Mouse (Mus musculus): ENCODE results near the gene Fcrlb.

The Fcrlb gene

DNA sequence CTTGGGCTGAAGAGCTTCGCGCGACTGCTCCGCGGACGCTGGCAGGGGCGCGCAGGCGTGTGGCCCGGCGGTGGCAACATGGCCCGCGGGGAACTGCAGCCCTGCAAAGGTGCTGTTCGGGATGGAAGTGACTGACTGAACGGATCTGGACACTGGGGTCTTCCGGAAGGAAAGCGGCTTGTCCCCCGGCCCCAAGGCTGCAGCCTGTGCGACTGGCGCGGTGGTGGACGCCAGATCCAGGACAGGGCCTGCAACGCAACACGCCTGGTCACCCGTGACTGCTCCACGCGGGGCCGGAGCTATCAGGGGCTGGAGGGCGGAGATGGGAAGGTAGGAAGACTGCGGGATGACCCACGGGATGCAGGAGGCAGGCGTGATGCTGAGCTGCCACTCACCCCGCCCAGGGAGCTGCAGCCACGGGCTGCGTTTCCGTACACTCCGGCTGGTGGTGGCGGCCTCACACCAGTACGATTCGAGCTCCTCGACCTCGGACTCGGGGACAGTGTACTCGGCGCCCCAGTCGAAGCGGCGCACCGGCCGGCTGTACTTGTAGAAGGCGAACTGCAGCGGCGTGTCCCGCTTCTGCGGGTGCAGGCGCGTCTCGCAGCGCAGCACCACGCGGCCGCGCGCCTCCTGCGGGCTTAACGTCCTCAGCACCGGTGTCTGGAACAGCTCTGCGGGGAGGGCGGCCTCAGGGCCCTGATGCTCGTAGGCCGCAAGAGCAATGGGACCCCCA lies 5.1 kb downstream of the Fcrlb start:
- DNase-seq (ENCODE audit: low read depth) = no peak

DNA sequence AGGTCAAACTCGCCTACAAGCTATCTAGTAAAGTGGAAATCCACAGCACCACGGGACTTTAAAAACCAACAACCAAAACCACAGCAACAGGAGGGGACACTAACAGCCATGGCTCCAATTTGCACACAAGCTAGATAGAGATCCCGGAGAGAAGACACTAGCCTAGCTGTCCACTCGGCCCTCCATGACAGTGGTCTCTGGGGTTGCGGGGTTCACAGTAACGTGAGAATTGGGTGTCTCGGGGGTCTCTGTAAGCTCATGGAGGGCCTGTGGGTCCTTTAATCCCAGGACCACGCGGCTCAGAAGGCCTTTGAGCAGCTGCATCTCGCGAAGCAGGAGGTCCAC lies 5.7 kb downstream of the Fcrlb start:
- DNase-seq (ENCODE audit: low read depth) = no peak

DNA sequence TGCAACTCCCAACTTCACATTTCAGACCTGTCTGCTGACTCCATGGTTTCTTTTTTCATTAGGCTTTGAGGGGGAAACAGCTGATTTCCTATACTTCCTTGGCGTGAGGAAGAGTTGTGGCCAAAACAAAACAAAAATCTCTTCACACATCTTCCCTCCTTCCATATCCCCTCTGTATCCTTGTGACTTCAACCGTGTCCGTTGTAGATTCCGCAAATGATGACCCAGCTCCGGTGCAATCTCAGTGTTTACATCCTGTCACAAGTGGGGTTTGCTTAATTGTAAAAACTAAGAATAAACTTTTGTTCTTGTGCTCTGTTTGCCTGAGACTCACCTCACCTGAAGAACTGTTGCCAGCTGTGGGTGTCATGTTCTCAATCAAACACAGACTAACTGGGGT lies 9.3 kb downstream of the Fcrlb start:
- no peak for DNase-seq (ENCODE audit: low read depth)

DNA sequence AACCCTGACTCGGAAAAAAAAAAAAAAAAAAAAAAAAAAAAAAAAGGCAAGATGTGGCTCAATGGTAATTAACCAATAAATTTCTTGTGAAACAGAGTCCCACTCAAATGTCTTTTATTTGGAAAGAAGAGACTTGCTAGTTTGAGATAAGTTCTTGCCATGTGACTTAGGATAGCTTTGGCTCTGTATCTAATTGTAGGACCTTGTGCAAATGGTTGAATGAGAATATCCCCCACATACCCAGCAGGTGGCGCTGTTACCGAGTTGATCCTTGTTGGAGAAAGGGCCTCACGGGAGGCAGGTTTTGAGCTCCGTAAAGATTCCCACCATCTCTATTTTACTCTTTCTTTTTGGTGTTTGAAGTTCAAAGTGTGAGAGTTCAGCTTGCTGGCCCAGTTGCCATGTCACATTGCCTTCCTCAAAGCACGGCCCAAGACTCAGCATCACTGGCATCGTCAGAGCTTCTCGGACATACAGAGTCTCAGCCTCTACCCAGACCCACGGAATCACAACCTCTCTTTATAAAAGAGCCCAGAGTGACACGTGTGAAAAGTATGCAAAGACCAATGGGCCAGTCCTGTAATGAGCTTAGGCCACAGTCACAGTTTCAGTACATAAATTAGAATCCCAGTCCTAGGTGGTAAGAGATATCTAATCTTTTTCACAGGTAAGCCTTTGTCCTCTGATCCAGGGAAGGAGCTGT lies 11.1 kb downstream of the Fcrlb start:
- DNase-seq (ENCODE audit: low read depth) = peak; percentile 87

DNA sequence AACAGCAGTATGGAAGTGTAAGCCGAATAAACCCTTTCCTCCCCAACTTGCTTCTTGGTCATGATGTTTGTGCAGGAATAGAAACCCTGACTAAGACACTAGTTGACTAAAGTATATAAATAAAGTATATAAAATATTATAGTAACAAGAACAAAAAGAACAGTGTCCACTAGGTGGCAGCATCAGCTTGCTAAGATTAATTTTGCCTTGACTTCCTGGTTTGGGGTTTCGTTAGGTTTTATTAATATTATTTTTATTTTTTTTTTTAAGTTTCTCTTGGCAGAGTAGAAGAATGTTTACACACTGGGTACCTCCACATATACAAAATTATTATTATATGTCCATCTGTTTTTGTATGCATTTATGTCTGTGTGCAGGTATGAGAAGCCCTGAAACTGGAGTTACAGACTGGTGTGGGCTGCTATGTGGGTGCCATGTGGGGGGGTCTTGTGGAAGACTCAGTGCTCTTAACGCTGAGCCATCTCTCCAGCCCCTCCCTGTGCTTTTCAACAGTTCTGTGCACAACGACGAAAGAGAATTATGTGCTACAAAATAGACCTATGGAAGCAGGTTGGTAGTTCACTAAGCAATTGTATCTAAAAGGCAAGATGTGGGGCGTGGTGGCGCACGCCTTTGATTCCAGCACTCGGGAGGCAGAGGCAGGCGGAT lies 11.8 kb downstream of the Fcrlb start:
- peak; percentile 83 for DNase-seq (ENCODE audit: low read depth)

DNA sequence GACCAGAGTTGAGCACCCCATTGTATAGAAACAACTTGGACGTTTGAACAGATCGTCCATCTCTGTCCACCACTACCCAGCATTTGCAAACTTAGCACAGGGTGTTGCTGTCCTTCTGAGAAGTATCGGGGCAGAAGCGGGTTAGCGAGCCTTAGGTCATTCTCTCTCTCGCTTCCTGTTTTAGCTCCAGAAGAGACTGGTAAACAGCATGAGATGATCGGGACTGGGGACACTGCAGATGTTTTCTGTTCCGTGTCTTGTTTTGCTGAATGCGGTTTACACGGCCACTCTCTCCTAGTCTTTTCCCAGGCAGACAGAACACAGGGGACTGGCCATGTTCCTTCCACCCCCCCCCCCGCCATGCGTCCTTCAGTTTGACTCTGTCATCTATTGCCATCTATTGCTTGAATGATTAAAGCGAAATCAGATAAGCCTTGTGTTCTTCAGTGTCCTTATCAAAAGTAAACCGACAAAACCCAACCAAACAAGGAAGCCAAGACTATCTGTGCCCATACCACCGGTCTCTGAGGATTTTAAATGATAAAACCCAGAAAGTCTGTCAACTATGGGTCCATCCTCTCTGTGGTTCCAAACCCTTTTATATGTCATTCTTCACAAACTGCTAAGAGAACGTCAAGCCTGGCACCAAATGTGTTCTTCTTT lies 14.2 kb downstream of the Fcrlb start:
- DNase-seq (ENCODE audit: low read depth) = no peak

DNA sequence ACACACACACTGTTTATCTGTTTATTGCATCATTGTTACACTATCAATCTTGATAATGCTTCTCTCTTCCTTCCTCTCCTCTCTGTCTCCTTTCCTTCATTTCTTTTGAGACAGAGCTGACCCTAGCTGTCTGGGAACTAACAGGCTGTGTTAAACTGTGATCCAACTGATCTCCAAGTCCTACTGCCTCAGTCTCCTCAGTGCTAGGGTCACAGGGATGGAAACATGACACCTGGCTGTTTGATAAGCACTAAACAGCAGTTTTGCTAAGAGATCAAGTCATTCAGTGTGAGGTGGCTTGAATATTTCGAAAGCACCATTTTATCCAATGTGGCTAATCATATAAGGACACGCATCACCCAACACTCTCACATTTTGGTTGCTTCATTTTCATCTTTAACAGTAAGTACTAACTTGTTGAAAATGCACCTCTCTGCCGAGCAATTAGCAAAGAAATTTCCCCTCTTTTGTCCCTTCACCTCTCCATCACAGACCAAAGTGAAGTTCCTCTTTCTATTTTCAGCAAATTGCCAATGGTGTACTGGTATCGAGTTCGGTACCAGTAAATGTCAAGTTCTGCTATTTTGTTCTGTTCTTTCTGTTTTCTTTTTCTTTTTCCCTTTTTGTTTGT lies 16.0 kb downstream of the Fcrlb start:
- DNase-seq (ENCODE audit: low read depth) = no peak

DNA sequence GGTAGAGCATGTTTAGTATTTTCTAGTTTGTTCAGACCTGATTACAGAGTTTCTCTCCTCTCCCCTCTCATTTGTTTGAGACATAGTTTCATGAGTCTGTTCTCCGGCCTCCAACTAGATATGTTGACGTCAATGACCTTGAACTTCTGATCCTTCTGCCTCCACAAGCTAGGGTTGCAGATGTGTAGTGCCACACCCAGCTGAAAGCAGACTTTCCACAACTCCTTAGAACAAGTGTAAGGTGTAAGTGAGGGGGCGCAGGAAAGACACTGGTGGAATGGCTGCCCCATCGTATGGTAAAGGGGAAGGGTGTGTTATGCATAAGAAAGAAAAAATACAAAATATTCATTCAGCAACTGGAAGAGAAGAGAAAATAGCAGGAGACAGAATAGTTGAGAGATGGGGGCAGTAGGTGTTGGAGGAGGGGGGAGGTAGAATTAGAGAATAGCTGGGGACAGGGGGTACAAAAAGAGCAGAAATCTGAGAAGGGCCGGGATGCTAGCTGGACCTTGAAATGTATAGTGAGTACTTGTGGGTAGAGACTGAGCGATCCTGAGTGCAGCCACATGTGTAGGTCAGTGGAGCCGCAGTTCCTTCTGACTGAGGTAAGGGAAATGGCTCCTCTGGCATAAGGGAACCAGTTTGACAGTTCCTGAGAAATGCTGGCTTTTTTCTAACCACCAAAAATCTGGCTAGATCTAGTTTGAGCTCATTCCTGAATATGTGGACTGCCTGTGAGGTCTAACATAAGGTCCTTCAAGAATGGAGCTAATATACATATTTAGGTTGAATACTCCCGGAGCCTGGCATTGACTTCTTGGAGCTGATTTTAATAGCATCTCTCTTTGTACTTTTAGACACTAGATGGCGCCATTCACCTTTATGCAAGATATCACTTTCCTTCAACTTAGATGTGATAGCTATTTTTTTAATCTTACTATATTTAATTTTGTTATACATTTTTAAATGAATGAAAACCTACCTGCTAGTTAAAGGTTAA lies 17.8 kb downstream of the Fcrlb start:
- peak; percentile 77 for DNase-seq (ENCODE audit: low read depth)

DNA sequence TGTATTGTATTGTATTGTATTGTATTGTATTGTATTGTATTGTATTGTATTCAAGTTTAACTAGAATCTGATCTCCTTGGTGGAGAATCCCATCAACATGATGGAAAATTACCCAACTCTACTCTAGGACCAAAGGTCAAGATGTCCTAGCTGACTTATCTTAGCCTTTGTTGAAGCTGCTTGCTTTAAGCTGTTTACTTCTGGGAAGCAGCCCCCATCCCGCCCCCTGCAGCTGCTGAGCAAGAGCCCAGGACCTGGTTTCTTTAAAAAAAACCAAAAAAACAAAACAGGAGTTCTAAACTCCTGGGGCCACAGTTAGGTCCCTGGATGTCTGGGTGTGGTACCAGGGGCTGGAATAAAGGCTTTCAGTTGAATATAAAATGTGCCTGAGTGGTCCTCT lies 20.5 kb downstream of the Fcrlb start:
- DNase-seq (ENCODE audit: low read depth) = no peak

DNA sequence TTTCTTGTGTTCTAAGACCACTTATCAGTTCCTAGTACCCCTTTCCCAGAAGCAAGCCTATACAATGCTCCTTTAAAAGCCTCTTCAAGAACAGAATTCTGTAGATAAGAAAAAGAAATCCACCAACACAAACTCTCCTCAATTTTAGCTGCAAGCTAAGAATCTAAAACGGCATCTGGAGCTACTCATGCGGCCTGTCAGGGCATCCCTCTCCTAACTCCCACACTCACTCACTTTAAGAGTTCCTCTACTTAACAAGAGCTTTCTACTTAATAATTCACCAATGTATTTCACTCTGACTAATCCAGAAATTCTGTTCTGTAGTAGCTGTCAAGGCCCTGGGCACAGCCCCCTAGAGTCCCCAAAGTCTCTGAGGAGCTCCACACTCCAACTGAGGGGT lies 21.1 kb downstream of the Fcrlb start:
- DNase-seq (ENCODE audit: low read depth) = no peak

DNA sequence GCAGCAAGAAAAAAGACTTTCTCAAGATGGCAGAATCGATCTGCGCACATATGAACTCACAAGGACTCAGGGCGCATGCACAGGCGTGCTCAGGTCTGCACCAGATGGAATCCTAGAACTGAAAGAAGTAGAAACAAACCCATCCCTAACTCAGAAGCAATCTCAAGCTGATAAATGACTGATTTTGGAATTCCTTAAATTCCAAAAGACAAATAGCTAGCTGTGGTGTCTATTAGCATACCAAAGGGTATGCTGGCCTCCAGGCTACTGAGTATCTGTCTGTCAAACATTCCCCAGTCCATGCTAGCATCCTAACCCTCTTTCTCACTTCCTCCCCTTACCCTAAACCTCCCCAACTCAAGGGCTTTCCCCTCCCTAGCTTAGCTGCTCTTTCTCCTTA lies 23.4 kb downstream of the Fcrlb start:
- no peak for DNase-seq (ENCODE audit: low read depth)

DNA sequence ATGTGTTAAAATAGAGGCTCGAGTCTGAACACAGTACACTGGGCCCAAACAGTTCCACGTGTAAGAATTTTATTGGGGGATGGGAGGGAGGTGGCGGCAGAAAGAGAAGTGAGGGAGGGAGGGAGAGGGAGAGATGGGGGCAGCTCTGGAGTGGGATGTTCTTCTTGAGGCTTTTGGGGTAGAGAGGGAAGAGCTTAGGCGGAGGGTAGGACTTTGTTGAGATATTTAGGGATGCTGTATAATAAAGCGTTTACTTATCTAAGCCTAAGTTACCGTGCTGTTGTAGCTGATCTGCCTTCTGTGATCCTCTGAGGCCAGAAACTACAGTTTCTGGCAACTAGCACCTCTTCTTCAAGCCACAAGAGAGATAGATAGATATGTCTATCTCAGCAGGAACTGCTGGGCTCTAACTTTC lies 26.7 kb downstream of the Fcrlb start:
- no peak for DNase-seq (ENCODE audit: low read depth)

DNA sequence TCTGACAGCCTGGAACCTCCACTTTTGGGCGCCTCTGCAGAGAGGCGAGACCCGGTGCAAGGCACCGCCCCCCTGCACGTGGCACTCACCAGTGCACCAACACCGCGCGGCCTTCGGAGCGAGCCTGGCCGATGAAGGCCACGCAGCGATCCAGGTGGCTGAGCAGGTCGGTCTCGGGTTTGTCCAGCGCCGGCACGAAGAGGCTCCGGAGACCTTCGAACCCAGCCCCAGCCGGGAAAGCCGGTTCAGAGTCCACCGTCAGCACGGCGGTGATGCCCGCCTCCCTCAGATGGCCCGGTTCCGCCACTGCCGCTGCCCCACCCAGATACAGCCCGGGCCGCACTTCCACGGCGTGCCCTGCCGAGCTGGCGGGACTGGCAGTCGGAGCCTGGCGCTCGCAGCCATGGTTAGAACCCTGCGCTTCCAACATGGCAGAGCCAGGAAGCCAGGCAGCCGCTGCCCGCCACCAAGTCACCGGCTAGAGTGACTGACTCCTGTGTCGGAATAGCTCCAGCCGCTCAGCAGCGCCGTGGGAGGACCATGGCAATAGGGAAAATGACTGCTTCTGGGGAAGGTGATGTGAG lies 27.7 kb downstream of the Fcrlb start, which contains the start of the genes Gm26620 and Dusp12:
Gene Gm26620 (plus strand): TSS at position 88 of the 584 bp plus-strand sequence.
Gene Dusp12 (minus strand): TSS at position 563 of the 584 bp plus-strand sequence.
- DNase-seq (ENCODE audit: low read depth) = peak; percentile 90

DNA sequence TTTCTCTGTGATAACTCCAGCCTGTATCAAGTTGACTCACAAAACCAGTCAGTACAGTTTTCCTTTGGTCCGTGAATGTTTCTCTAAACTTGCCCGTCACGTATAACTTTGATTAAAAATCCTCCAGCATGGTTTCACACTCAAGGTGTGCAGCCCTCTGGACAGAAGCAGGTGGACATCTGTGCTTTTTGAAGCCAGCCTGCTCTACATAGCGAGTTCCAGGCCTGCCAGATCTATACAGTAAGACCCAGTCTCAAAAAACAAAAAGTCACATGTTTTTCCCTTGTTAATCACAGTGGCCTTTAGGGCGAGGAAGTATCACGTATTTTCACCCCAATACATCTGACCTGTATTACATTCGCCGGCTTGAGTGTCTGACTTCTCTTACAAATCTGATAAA lies 28.4 kb downstream of the Fcrlb start:
- no peak for DNase-seq (ENCODE audit: low read depth)

DNA sequence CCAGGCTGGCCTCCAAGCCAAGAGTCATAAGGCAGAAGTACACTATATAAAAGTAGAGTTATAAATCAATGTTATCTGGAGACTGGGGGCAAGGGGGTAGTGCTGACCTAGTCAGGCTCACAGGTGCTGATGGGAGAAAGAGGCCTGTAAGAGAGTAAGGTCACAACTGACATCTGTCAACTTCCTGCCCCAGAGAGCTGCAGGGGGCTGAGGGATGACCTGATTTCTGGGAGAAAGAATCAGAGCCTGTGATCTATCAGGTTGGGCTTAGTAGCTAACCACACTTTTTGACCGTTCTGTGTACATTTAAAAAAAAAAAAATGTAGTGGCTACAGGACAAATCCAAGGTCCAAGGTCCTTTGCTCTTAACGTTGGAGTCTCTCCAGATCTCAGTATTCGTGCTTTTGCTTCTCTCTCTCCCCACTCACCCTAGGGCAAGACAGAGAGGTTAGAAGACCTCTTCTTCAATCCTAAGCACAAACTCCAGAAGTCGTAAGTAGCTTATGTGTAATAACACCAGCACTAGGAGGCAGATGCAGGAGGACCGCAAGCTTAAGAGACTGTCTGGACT lies 29.7 kb downstream of the Fcrlb start:
- DNase-seq (ENCODE audit: low read depth) = no peak

DNA sequence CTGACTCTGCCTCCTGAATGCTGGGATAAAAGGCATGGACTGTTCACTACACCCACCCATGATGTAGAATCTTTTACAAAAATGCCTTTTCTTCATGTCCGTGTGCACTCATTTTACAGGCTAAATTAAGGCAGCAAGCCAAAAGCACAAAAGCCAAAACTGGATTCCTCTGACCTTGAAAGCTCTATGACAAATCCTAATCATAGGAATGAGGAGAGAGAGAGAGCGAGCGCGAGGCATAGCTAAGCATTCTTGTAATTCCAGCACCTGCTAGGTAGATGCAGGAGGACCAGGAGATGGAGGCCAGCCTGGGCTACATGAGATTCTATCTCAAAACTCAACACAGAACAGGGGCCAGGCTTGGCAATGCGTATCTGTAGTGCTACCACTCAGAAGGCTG lies 35.8 kb downstream of the Fcrlb start:
- DNase-seq (ENCODE audit: low read depth) = no peak

DNA sequence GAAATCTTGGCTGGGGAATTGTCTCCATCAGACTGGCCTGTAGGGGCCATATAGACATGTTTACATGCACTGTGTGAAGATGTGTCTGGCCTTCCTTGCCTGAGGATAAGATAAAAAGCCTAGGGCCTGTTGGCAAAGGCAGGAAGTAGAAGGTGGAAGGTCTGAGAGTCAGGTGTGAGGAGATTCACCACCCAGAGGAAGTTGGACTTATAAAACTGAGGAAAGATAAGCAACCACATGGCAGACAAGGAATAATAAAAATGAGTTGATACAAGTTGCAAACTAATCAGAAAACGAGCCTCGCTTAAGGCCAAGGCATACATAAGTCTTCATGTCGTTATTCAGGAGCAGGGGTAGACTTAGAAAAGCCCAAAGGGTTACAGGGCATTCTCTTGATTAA lies 37.1 kb downstream of the Fcrlb start:
- no peak for DNase-seq (ENCODE audit: low read depth)

DNA sequence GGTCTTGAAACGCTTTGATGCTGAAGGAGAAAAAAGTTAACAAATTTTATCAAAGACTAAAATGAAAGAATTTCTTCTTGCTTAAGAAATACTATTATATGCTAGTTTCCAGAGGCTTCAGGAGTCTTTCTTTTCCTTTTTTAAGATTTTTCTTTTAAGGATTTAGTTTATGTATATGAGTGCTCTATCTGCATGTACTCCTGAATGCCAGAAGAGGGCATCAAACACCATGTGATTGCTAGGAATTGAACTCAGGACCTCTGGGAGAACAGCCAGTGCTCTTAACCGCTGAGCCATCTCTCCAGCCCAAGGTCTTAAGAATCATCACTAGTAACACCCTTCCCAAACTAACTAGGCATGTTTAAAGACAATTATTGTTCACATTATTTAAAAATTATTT lies 40.8 kb downstream of the Fcrlb start:
- no peak for DNase-seq (ENCODE audit: low read depth)

DNA sequence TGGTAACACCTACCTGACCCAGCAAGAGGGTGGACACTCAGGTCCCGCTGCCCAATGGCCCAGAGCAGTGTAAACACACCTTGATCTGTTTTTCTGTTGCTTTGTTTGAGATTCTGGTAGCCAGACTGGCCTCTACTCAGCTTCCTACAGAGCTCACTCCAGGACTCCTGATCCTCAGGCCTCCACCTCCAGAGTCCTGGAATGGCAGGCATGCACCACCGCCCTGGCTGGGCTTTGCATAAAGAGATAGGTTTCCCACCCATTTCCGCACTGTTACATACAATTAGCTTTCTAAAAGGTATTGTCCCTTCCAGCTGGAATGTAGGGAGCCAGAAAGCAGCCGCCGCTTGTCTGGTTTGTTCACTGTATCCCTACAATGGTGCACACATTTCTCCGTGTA lies 41.3 kb downstream of the Fcrlb start:
- DNase-seq (ENCODE audit: low read depth) = no peak

DNA sequence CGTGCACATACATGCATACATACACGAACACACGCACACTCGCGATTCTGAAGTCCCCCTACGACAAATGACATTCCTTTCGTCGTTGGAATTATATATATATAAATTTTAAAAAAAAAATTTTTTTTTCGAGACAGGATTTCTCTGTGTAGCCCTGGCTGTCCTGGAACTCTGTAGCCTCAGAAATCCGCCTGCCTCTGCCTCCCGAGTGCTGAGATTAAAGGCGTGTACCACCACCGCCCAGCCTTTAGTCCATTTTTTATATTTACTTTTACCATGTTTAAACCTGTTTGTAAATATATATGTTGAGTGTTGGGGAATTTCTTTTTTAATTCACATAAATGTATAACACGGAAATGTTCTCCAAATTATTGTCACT lies 43.8 kb downstream of the Fcrlb start:
- no peak for DNase-seq (ENCODE audit: low read depth)

Measured in naive thymus-derived CD4-positive, alpha-beta T cell, adult 2 months (primary cell).